Mouse (Mus musculus) ES-Bruce4 (cell line): ENCODE measurements around the gene Ltbp4. TPM values are rescaled to one million over a fixed set of nuclear protein-coding genes. Genes with fewer than 3 reads are reported as not detected.

Experiments
- H3K27ac ChIP-seq: 2 replicates; pipeline ENCODE4 v1.5.1; 2012; ENCODE audit warnings: low read length, inconsistent platforms; ENCODE audit not compliant: insufficient read depth
- H3K27me3 ChIP-seq: 2 replicates; pipeline ENCODE4 v1.6.1; 2012; ENCODE audit warnings: mild to moderate bottlenecking, low read length, inconsistent platforms; ENCODE audit not compliant: control insufficient read depth, poor library complexity, insufficient read depth, severe bottlenecking
- H3K36me3 ChIP-seq: 2 replicates; pipeline ENCODE4 v1.6.1; 2012; ENCODE audit warnings: inconsistent platforms, mild to moderate bottlenecking, low read length, moderate library complexity; ENCODE audit not compliant: control insufficient read depth, poor library complexity, insufficient read depth, severe bottlenecking
- H3K4me1 ChIP-seq: one replicate; pipeline ENCODE4 v1.8.1; 2011; ENCODE audit warnings: low read length; ENCODE audit not compliant: control insufficient read depth, insufficient read depth
- H3K4me3 ChIP-seq: 2 replicates; pipeline ENCODE4 v1.5.1; 2011; ENCODE audit warnings: low read depth, mild to moderate bottlenecking, low read length
- H3K9ac ChIP-seq: 2 replicates; pipeline ENCODE4 v1.6.1; 2012; ENCODE audit warnings: low read depth, mild to moderate bottlenecking, inconsistent platforms; ENCODE audit not compliant: poor library complexity, severe bottlenecking
- H3K9me3 ChIP-seq: replicated peaks from 2 replicates; pipeline ENCODE4 v1.6.1; 2012; ENCODE audit warnings: mild to moderate bottlenecking, low read length, inconsistent platforms; ENCODE audit not compliant: control insufficient read depth, poor library complexity, insufficient read depth, severe bottlenecking
- CTCF ChIP-seq: IDR thresholded peaks from one replicate; pipeline ENCODE4 v1.8.1; 2011; ENCODE audit warnings: low read depth, low read length
- EP300 ChIP-seq: IDR thresholded peaks from 2 replicates; pipeline ENCODE4 v1.6.1; 2011; ENCODE audit warnings: low read depth, low read length; ENCODE audit not compliant: insufficient read depth
- POLR2A ChIP-seq: IDR thresholded peaks from one replicate; pipeline ENCODE4 v1.8.1; 2011; ENCODE audit warnings: low read length; ENCODE audit not compliant: insufficient read depth
- polyA plus RNA-seq: library from polyadenylated mRNA; stranded (reverse); fragments of >200 nt; gene quantifications from 2 replicates; pipeline ENCODE4 v1.2.4, GENCODE M21; 2011; ENCODE audit warnings: low read depth; ENCODE audit not compliant: missing spikeins, insufficient read depth, insufficient read length

The Ltbp4 gene
- polyA plus RNA-seq, 1 experiment = 66.8 TPM

GRCm38 (mm10) chr7:27284865-27285697 lies 52.4 kb downstream of the Ltbp4 start:
- Histone ChIP-seq H3K36me3 (no peaks in the 10 kb centered on the region), H3K9ac (peak overlapping the region; percentile 71), H3K9me3 (no peaks in the 10 kb centered on the region), H3K4me1 (no peaks in the 10 kb centered on the region), H3K4me3 (peak overlapping the region; percentile 75), H3K27ac (peak overlapping the region; percentile 89), H3K27me3 (no peaks in the 10 kb centered on the region)
- TF ChIP-seq POLR2A (peak; percentile 6), EP300 (peak; percentile 37), CTCF (peak; percentile 85)

DNA sequence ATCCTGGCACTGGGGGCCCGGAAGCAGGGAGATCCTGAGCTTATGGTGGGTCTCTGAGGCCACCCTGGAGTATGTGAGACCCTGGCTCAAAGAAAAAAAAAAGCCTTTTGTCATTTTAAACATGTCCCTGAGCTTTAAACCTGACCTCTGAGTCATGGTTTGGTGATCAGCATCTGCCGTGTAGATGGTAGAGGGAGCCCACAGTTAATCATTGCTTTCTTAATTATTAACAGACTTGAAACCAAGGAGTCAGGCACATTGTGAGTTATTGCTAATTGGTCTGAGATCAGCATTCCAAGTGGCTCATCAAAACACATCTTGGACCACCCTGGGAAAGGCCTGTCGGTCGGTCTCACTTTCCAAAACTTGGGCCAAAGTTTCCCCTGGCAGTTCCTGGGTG lies 55.3 kb downstream of the Ltbp4 start:
- no peak for TF ChIP-seq CTCF
- TF ChIP-seq POLR2A = no peak
- TF ChIP-seq EP300 = no peak
- peak overlapping the region; percentile 34; the same call in 1 of the 2 replicates for H3K27ac ChIP-seq
- H3K9ac ChIP-seq = no peak overlapping the region
- no peaks in the 10 kb centered on the region for H3K9me3 ChIP-seq
- H3K4me1 ChIP-seq = no peaks in the 10 kb centered on the region
- no peaks in the 10 kb centered on the region for H3K27me3 ChIP-seq
- no peak overlapping the region for H3K4me3 ChIP-seq
- peaks cover 17% of the 10 kb centered on the region for H3K36me3 ChIP-seq

GRCm38 (mm10) chr7:27281717-27282116 lies 55.8 kb downstream of the Ltbp4 start:
- no peak overlapping the region for H3K27ac ChIP-seq
- peaks cover 22% of the 10 kb centered on the region for H3K36me3 ChIP-seq
- H3K4me3 ChIP-seq = no peak overlapping the region

DNA sequence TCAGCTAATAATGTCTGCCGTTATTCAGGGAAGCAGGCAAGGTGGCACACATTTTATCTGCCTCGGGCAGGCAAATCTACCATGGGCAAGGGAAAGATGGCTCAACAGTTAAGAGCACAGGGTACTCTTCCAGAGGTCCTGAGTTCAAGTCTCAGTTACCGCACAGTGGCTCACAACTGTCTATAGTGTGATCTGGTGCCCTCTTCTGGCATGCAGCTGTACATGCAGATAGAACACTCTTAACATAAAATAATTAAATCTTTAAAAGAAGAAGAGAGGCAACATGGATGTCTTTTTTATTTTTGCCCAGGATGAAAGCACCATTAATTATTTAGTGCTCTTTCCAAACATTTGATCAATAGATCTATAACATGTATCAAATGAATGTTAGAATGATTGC lies 60.3 kb downstream of the Ltbp4 start:
- no peaks in the 10 kb centered on the region for H3K4me1 ChIP-seq
- H3K27ac ChIP-seq = no peak overlapping the region
- H3K9me3 ChIP-seq = no peaks in the 10 kb centered on the region
- H3K4me3 ChIP-seq = no peak overlapping the region
- H3K9ac ChIP-seq = no peak overlapping the region
- no peak for TF ChIP-seq POLR2A
- no peak for TF ChIP-seq EP300
- no peak for TF ChIP-seq CTCF
- H3K27me3 ChIP-seq = no peaks in the 10 kb centered on the region
- peaks cover 23% of the 10 kb centered on the region for H3K36me3 ChIP-seq

More at GRCm38 (mm10) chr7:27281717-27282116, 55.8 kb downstream of the Ltbp4 start:
- Histone ChIP-seq H3K9me3 (no peaks in the 10 kb centered on the region), H3K4me1 (no peaks in the 10 kb centered on the region), H3K9ac (no peak overlapping the region), H3K27me3 (no peaks in the 10 kb centered on the region)
- no peak for TF ChIP-seq EP300
- no peak for TF ChIP-seq POLR2A
- no peak for TF ChIP-seq CTCF

- TF ChIP-seq POLR2A (no peak), EP300 (no peak), CTCF (no peak)
- Histone ChIP-seq H3K9me3 (no peaks in the 10 kb centered on the region), H3K27ac (no peak overlapping the region), H3K4me1 (no peaks in the 10 kb centered on the region), H3K9ac (no peak overlapping the region), H3K4me3 (no peak overlapping the region), H3K27me3 (no peaks in the 10 kb centered on the region), H3K36me3 (peaks cover 23% of the 10 kb centered on the region)
Observed at GRCm38 (mm10) chr7:27276021-27276420, 61.5 kb downstream of the Ltbp4 start.

DNA sequence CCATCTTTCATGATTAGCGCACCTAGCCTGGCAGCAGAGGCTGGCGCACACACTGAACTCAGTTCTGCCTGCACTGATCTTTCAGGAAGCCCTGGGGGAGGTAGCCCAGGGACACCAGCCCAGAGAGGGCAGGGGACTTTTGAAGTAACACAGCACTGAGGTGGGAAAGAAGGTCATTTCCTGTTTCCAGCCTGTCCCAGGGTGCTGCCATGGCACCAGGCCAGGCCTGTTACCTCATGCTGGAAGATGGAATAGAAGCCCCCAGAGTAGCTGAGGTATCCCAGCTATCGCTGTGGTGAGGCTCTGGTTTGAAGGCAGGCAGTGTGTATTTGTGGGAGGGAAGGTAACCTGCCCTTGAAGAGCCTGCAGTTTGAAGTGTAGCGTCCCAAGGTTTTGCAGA lies 62.6 kb downstream of the Ltbp4 start:
- Histone ChIP-seq H3K9ac (no peak overlapping the region), H3K4me1 (no peaks in the 10 kb centered on the region), H3K9me3 (no peaks in the 10 kb centered on the region), H3K27ac (no peak overlapping the region), H3K36me3 (peaks cover 23% of the 10 kb centered on the region), H3K27me3 (no peaks in the 10 kb centered on the region), H3K4me3 (no peak overlapping the region)
- TF ChIP-seq EP300 (no peak), POLR2A (no peak), CTCF (no peak)
